Mouse (Mus musculus) ES-E14 (cell line): ENCODE results near the gene Olfr171. TPM values are rescaled to one million over a fixed set of nuclear protein-coding genes. Genes with fewer than 3 reads are reported as not detected.
"Not testable (repeated sequence)": the region's sequence is repeated elsewhere in the genome, so short reads cannot be mapped to it uniquely, and the experiment has no call there.

Source experiments
- DNase-seq: peaks from one replicate; pipeline ENCODE4 v3.0.0-alpha.2; 2013; ENCODE audit warnings: low read depth, low spot score
- H3K27ac ChIP-seq: 2 replicates; pipeline ENCODE4 v1.5.1; 2012; ENCODE audit warnings: low read depth, mild to moderate bottlenecking, low read length, moderate library complexity, mixed read lengths; ENCODE audit not compliant: poor library complexity, insufficient read depth, severe bottlenecking
- H3K36me3 ChIP-seq: 2 replicates; pipeline ENCODE4 v1.6.1; 2012; ENCODE audit warnings: mild to moderate bottlenecking, low read length, moderate library complexity, mixed read lengths; ENCODE audit not compliant: control insufficient read depth, poor library complexity, insufficient read depth, severe bottlenecking
- H3K4me1 ChIP-seq, 2 experiments: fragments of 150-350 bp in 1 of 2; sonication (generic) in 1 of 2; 2 replicates each; pipeline ENCODE4 v1.6.1; 2012; ENCODE audit warnings: low read length in 2 of 2, mild to moderate bottlenecking in 1 of 2, mixed read lengths in 1 of 2; ENCODE audit not compliant: control insufficient read depth in 2 of 2, insufficient read depth in 2 of 2, poor library complexity in 1 of 2
- H3K4me3 ChIP-seq, 2 experiments: fragments of 150-350 bp in 1 of 2; sonication (generic) in 1 of 2; 2 replicates each; pipeline ENCODE4 v1.5.1; 2012; ENCODE audit warnings: low read length in 2 of 2, low read depth in 1 of 2, mild to moderate bottlenecking in 1 of 2, mixed read lengths in 1 of 2; ENCODE audit not compliant: insufficient read depth in 1 of 2, poor library complexity in 1 of 2, severe bottlenecking in 1 of 2
- H3K9ac ChIP-seq: 2 replicates; pipeline ENCODE4 v1.6.1; 2012; ENCODE audit warnings: low read depth, mild to moderate bottlenecking, low read length, mixed read lengths; ENCODE audit not compliant: poor library complexity, insufficient read depth, severe bottlenecking
- H3K9me3 ChIP-seq: fragments of 150-350 bp; sonication (generic); 2 replicates; pipeline ENCODE4 v1.6.1; 2012; ENCODE audit warnings: low read depth, mild to moderate bottlenecking, low read length; ENCODE audit not compliant: control insufficient read depth, insufficient read depth
- CHD2 ChIP-seq: IDR thresholded peaks from 2 replicates; pipeline ENCODE4 v1.6.1; 2014; ENCODE audit warnings: mild to moderate bottlenecking, low read depth, low read length, inconsistent platforms
- HCFC1 ChIP-seq: IDR thresholded peaks from 2 replicates; pipeline ENCODE4 v1.6.1; 2012; ENCODE audit warnings: low read length, inconsistent platforms, borderline replicate concordance; ENCODE audit not compliant: insufficient read depth
- MAFK ChIP-seq: IDR thresholded peaks from 2 replicates; pipeline ENCODE4 v1.6.1; 2014; ENCODE audit warnings: mild to moderate bottlenecking, low read depth, low read length, inconsistent platforms; ENCODE audit not compliant: insufficient read depth
- ZC3H11A ChIP-seq: IDR thresholded peaks from 2 replicates; pipeline ENCODE4 v1.6.1; 2012; ENCODE audit warnings: low read depth, mild to moderate bottlenecking, inconsistent platforms, low read length, borderline replicate concordance
- ZNF384 ChIP-seq: IDR thresholded peaks from 2 replicates; pipeline ENCODE4 v1.6.1; 2012; ENCODE audit warnings: low read depth, low read length, inconsistent platforms
- in situ Hi-C, 2 experiments: fragments of 600-800 bp; cut with MboI; formaldehyde crosslinking; loops; one replicate each; pipeline ENCODE4 v1.15.1; 2025; ENCODE audit warnings: low sequenced_read_pairs in 2 of 2, inconsistent platforms in 1 of 2; ENCODE audit not compliant: unreplicated experiment in 2 of 2
- total RNA-seq: library from RNA; depleted of rRNA; stranded (reverse); fragments of 300-350 nt; gene quantifications from 2 replicates; pipeline ENCODE4 v1.2.3, GENCODE M21; 2012; rRNA removed

The Olfr171 gene
- total RNA-seq, result not detected in 2 replicates

DNA sequence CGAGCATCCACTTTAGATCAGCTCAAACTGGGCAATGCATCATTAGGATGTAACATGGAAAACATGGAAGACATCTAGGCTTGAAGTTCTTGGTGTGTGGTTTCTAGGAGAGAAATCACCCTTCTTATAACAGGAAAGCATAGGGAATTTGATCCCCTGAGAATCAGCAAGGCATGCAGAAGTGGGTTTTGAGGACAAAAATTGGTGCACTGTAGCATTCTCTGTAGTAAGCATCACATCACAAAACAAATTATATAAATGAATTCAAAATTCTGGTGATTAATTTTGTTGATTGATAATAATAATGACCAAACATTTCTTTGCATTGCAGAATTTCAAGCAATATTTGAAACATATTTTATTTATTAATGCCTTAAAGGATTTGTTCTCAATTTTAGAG lies at the start of gene Olfr171:
Gene Olfr171, minus strand, starts transcription at position 101 of the 400 bp plus-strand sequence.
- Histone ChIP-seq H3K27ac (no peak within 1 kb of the TSS), H3K36me3 (no peaks in the 10 kb centered on the region), H3K9me3 (no peaks in the 10 kb centered on the region), H3K4me3 (no peak within 1 kb of the TSS), H3K4me1 (no peaks in the 10 kb centered on the region), H3K9ac (no peak within 1 kb of the TSS)
- TF ChIP-seq ZC3H11A (no peak), ZNF384 (no peak), CHD2 (no peak)
- no peak for DNase-seq
- in situ Hi-C loops, result no loop called here

DNA sequence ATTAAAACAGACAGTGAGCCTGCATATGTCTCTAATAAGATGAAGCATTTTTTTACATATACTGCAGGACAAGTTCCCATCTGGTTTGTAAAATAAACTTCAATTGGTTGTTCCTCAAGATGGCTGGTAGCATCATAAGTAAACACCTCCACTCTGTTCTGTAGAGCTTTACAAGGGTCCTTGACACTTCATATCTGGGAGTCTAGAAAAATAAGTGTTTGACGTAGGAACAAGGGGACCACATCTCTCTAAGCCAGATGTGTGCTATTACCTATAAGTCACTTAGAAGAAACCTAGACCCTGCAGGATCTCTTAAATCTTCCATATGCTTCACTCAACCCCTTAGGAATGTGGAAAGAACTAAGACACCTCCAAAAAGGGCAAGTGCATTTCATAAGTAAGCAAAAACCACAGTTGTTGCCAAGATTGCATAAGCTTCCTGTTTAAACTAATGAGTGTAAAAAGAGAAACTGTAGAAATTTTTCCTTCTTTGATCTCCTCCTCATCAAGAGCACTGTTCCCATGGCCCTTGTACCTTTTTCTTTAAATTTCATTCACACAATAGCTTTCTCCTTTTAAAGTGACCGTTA lies 41.1 kb upstream of the Olfr171 start:
- no peak overlapping the region for H3K9ac ChIP-seq
- TF ChIP-seq ZC3H11A (no peak), CHD2 (no peak)
- H3K4me1 ChIP-seq, result no peaks in the 10 kb centered on the region
- H3K9me3 ChIP-seq, result no peaks in the 10 kb centered on the region
- no peak for DNase-seq
- no peak overlapping the region for H3K27ac ChIP-seq
- in situ Hi-C loops, result no loop called here
- H3K36me3 ChIP-seq, result no peaks in the 10 kb centered on the region
- H3K4me3 ChIP-seq, result no peak overlapping the region

- DNase-seq, result peak; percentile 6
- Histone ChIP-seq H3K9ac (no peak overlapping the region), H3K4me1 (no peaks in the 10 kb centered on the region), H3K9me3 (no peaks in the 10 kb centered on the region), H3K36me3 (no peaks in the 10 kb centered on the region), H3K4me3 (no peak overlapping the region), H3K27ac (no peak overlapping the region)
- TF ChIP-seq ZC3H11A, result peak; percentile 26; the same call in 1 of the 2 replicates
- no peak for TF ChIP-seq HCFC1
- TF ChIP-seq ZNF384, result no peak
- in situ Hi-C loops, result no loop called here
Measured at GRCm38 (mm10) chr16:19666312-19666711, 36.6 kb upstream of the Olfr171 start.

DNA sequence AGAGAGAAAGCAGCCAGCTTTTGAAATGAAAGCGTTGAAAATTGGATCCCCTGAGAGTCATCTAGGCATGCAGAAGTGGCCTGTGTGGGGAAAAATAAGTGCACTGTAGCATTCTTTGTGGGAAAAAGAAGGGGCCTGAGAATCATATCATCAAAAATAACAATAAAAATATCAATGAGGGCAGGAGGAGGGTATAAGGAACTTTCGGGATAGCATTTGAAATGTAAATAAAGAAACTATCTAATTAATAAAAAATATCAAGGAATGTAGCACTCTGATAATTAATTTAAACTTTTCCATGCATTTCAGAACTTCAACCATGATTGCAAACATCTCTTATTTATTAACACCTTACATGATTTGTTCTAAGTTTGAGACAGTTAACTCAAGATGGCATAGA lies 17.9 kb downstream of the Olfr171 start, which contains the start of gene Olfr170:
Gene Olfr170, minus strand, starts transcription at position 101 of the 400 bp plus-strand sequence.
- H3K27ac ChIP-seq, DNase-seq, H3K9ac ChIP-seq, in situ Hi-C loops, H3K4me3 ChIP-seq, H3K36me3 ChIP-seq, H3K9me3 ChIP-seq, H3K4me1 ChIP-seq: not testable (repeated sequence)

DNA sequence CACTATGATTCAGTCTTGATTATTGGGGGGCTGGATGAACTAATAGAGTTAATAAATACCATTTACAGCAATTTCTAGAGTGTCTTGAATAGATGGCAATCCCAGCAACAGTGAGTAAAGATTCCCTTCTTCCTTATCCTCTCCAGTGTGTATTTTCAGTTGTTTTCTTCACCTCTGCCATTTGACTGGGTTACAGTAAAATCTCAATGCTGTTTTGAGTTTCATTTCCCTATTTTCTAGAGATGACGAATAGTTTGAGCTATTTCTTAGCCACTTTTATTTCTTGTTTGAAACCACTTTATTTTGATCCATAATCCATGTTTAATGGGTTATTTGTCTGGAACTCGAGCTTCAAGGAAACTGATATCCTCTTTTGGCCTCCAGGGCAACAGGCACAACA lies 26.6 kb downstream of the Olfr171 start:
- no peak for TF ChIP-seq MAFK
- no peak for TF ChIP-seq ZNF384
- no peak for TF ChIP-seq ZC3H11A
- no peak for TF ChIP-seq HCFC1
- TF ChIP-seq CHD2, result no peak
- Histone ChIP-seq H3K4me1 (no peaks in the 10 kb centered on the region), H3K4me3 (no peak overlapping the region), H3K9ac (no peak overlapping the region), H3K36me3 (no peaks in the 10 kb centered on the region), H3K27ac (no peak overlapping the region), H3K9me3 (no peaks in the 10 kb centered on the region)
- in situ Hi-C loops, result no loop called here
- no peak for DNase-seq

Other genes starting within 250 kb of the Olfr171 start
- gene Olfr165, start 206.8 kb downstream of the Olfr171 start, total RNA-seq, result not detected in 2 replicates
- gene Olfr166, start 146.2 kb downstream of the Olfr171 start, total RNA-seq, result 0.05 TPM in 1 of 2 replicates, not detected in the other
- not detected in 2 replicates for gene Olfr167, start 107.7 kb downstream of the Olfr171 start, total RNA-seq
- gene Olfr168, start 94.4 kb downstream of the Olfr171 start, total RNA-seq, result not detected in 2 replicates
- not detected in 2 replicates for gene Olfr169, start 58.1 kb downstream of the Olfr171 start, total RNA-seq
- gene Olfr170, start 18.0 kb downstream of the Olfr171 start, total RNA-seq, result not detected in 2 replicates
- 0.09 TPM in 1 of 2 replicates, not detected in the other for gene Lamp3, start 76.5 kb upstream of the Olfr171 start, total RNA-seq
- gene B3gnt5, start 130.3 kb upstream of the Olfr171 start, total RNA-seq, result 17.2 and 17.8 TPM in 2 replicates